Mouse (Mus musculus): ENCODE measurements at regions not wholly inside any gene's neighbourhood (a gene's known extent, or its start where the extent isn't known, plus 50 kb on each side); places are given as distances from the start of the nearest gene placed in this dataset.

DNA sequence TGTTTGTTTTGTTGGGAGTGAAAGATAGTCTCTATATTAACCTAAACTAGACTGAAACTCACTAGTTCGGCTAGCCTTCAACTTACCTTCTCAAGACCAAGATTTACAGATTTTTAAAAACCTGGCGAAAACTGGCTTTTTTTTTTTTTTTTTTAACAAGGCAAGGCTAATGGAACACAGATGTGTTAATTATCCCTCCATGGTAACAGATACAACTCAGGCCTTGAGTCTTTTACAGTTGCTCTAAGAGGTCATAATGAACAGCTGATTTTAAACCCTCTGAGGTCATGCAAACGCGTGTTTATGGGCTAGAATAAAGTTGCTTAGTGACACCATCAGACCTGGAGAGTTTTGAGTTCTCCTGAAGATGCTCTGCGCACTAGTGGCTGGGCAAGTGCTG is 240.7 kb upstream of the Arid2 start:
- no peak for TF ChIP-seq CTCF (IDR thresholded peaks at IDR 0.05; ENCODE audit: control insufficient read depth, insufficient read depth, insufficient read length)
- no peak for TF ChIP-seq MAX (IDR thresholded peaks at IDR 0.05)
- TF ChIP-seq MYOG (IDR thresholded peaks at IDR 0.05; ENCODE audit: control insufficient read depth, extremely low read depth, insufficient read length), result no peak

Data from C2C12 (cell line).